Mouse (Mus musculus) limb, embryonic 15.5 days (tissue): Measurements from ENCODE around the gene Sfmbt2. TPM values are rescaled to one million over a fixed set of nuclear protein-coding genes. Genes with fewer than 3 reads are reported as not detected.

Experiments used
- ATAC-seq: fragments of 200-750 bp; cut with Nextera tagmentation; 2 replicates; pipeline ENCODE4 v1.8.0; 2017; ENCODE audit warnings: low read depth, moderate TSS enrichment; ENCODE audit not compliant: insufficient number of reproducible peaks, low FRiP score, low TSS enrichment
- H3K27ac ChIP-seq: fragments of 300-500 bp; sonication (generic); 2 replicates; pipeline ENCODE4 v1.5.1; 2015; ENCODE audit warnings: moderate library complexity, mild to moderate bottlenecking, inconsistent platforms
- H3K27me3 ChIP-seq: fragments of 300-500 bp; sonication (generic); 2 replicates; pipeline ENCODE4 v1.6.1; 2015; ENCODE audit warnings: inconsistent platforms
- H3K36me3 ChIP-seq: fragments of 300-500 bp; sonication (generic); 2 replicates; pipeline ENCODE4 v1.6.1; 2015; ENCODE audit warnings: inconsistent platforms
- H3K4me1 ChIP-seq: fragments of 300-500 bp; sonication (generic); 2 replicates; pipeline ENCODE4 v1.6.1; 2015; ENCODE audit warnings: inconsistent platforms
- H3K4me2 ChIP-seq: fragments of 300-500 bp; sonication (generic); 2 replicates; pipeline ENCODE4 v1.6.1; 2015; ENCODE audit warnings: mild to moderate bottlenecking, inconsistent platforms
- H3K4me3 ChIP-seq: fragments of 300-500 bp; sonication (generic); 2 replicates; pipeline ENCODE4 v1.5.1; 2015; ENCODE audit warnings: mild to moderate bottlenecking, inconsistent platforms
- H3K9ac ChIP-seq: fragments of 300-500 bp; sonication (generic); 2 replicates; pipeline ENCODE4 v1.6.1; 2015; ENCODE audit warnings: inconsistent platforms
- H3K9me3 ChIP-seq: fragments of 300-500 bp; sonication (generic); 2 replicates; pipeline ENCODE4 v1.6.1; 2016; ENCODE audit warnings: inconsistent platforms
- WGBS: fragments of 180-500 bp; shearing (Covaris S2); methylation state at CpG from one replicate; pipeline ENCODE4 v1.1.7; 2015; 5-methylcytosine and 5-hydroxymethylcytosine counted together
- microRNA counts: library from miRNA; unstranded; fragments of <30 nt; microRNA quantifications from one replicate; lab custom pipeline; 2016
- microRNA-seq: library from miRNA; unstranded; fragments of <30 nt; microRNA quantifications from one replicate; pipeline ENCODE4, GENCODE M21; 2016
- polyA plus RNA-seq: library from polyadenylated mRNA; unstranded; fragments of >200 nt; fragmentation: Nextera tagmentation; extraction: Ambion mirVana; gene quantifications from 2 replicates; pipeline ENCODE4 v1.2.1, GENCODE M21; 2015

The Sfmbt2 gene
- polyA plus RNA-seq, 1 experiment from 2014 or later = 2.3 TPM

DNA sequence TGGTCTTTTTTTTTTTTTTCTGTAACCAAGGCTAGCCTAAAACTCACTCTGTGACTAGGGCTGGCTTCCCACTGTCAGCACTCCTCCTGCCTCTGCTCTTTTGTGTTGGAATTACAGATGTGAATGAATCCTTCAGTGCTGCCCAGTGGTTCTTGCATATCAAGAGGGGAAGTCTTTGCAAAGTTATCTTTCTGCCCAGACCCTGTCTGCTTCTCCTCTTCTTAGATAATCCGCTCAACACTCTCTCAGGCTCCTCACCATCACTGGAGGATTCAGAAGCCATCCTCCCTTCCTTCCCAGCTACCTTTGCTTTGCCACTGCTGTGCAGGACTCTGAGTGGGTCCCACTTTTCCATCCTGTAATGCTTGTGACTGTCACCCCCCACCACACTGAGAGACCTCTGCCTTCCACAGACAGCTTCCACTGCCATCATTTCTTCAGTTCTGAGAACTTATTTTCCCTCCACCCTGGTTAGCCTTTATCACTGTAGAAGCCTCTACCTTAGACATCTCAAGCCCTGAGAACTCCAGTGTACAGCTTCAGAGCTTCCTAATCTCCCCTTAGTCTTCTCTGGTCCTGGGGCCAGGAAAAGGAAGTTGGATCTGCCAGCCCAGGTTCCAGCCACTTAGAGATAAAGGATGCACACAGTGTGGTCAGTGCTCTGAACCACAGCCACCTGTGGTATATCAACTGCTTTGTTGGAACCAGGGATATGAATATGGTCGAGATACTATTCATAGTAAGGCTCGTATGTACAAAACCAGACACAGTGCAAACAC lies 205.8 kb downstream of the Sfmbt2 start:
- no peak for ATAC-seq
- no peaks in the 10 kb centered on the region for H3K4me1 ChIP-seq
- H3K4me3 ChIP-seq = no peak overlapping the region
- H3K36me3 ChIP-seq = no peaks in the 10 kb centered on the region
- no peak overlapping the region for H3K27ac ChIP-seq
- H3K9me3 ChIP-seq = no peaks in the 10 kb centered on the region
- 75% methylated on average over 3 of the region's 3 CpGs for WGBS
- no peak overlapping the region for H3K9ac ChIP-seq
- H3K27me3 ChIP-seq = no peaks in the 10 kb centered on the region
- H3K4me2 ChIP-seq = no peak overlapping the region

DNA sequence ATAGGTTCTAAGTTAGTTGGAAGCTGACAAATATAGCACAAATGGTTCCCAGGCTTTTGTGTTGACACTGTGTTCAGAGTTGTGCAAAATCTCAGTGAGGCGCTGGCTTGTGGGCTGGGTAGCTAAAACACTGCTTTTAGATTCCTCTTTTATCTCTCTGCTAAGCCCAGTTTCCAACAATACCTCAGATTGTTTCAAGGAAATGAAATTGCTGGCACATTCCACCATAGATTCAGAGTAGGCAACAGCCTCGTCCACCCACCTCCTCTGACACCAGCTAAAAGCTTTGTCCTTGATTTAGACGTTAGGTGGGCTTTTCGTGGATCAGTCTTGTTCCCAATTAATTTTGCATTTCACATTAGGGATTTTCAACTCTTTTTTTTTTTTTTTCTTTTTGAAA lies 212.4 kb downstream of the Sfmbt2 start:
- ATAC-seq = no peak
- no peaks in the 10 kb centered on the region for H3K4me1 ChIP-seq
- no peak overlapping the region for H3K4me3 ChIP-seq
- 80% methylated on average over 4 of the region's 4 CpGs for WGBS
- no peak overlapping the region for H3K9ac ChIP-seq
- H3K27me3 ChIP-seq = no peaks in the 10 kb centered on the region
- H3K36me3 ChIP-seq = no peaks in the 10 kb centered on the region
- no peak overlapping the region for H3K27ac ChIP-seq
- H3K4me2 ChIP-seq = no peak overlapping the region
- H3K9me3 ChIP-seq = no peaks in the 10 kb centered on the region

DNA sequence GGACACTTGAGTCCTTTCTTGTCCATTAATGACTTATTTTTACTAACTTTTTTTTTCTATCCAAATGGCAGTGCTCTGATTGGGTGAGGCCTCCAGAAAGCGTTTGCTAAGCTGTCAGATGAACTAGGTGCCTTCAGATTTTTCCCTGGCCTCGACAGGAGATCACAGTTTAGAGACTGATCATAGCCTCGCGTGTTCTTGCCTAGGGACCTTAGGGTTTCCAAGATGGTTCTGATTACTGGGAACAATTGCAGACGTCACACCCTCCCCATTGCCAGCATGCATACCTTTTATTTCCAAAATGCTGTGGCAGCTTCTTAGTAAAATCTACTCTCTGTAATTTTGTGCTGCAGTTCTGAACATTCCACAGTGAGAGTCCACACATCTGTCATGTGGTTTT lies 212.8 kb downstream of the Sfmbt2 start:
- no peaks in the 10 kb centered on the region for H3K9me3 ChIP-seq
- no peak overlapping the region for H3K9ac ChIP-seq
- 31% methylated on average over 5 of the region's 5 CpGs for WGBS
- no peak for ATAC-seq
- no peak overlapping the region for H3K27ac ChIP-seq
- H3K27me3 ChIP-seq = no peaks in the 10 kb centered on the region
- H3K4me1 ChIP-seq = no peaks in the 10 kb centered on the region
- H3K36me3 ChIP-seq = no peaks in the 10 kb centered on the region
- H3K4me3 ChIP-seq = no peak overlapping the region
- H3K4me2 ChIP-seq = no peak overlapping the region

DNA sequence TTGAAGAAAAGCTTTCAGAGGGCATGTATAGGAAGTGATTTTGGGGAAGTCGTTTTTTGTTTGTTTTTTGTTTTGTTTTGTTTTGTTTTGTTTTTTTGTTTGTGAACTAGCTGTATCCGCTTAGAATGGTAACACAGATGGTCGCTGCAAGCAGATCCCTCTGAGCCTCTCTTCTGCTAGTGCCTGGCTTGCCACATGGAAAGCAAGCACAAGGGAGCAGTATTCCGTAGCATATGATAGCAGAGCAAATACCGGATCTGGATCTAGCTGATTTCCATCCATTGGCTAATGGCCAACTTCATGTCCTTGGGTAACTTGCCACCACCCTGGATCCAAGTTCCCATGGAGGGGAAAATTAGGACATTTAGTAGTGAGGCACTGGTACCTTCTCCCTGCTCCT lies 221.0 kb downstream of the Sfmbt2 start:
- Histone ChIP-seq H3K27me3 (no peaks in the 10 kb centered on the region), H3K9me3 (no peaks in the 10 kb centered on the region), H3K36me3 (no peaks in the 10 kb centered on the region), H3K4me2 (no peak overlapping the region), H3K9ac (no peak overlapping the region), H3K27ac (no peak overlapping the region), H3K4me1 (no peaks in the 10 kb centered on the region), H3K4me3 (no peak overlapping the region)
- no peak for ATAC-seq
- 77% methylated on average over 5 of the region's 5 CpGs for WGBS

DNA sequence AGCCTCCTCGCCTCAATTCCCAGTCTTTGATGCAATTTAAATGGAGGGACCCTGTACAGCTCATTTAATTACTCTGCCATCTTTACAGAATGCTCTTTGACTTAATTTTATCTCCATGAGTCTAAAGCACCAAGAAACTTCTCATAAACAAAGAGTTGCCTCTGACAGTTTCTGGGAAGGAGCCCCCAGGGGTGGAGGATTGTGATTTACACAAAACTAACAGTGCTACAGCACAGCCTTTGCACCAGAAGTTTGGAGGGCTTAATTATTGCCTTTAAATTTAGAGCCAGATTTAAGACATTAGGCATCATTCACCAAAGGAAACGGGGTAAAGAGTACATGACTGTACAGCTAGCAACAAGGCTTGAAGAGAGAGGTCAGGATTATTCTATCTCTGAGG lies 245.2 kb downstream of the Sfmbt2 start:
- Histone ChIP-seq H3K4me1 (no peaks in the 10 kb centered on the region), H3K9ac (no peak overlapping the region), H3K4me2 (no peak overlapping the region), H3K27me3 (no peaks in the 10 kb centered on the region), H3K36me3 (no peaks in the 10 kb centered on the region), H3K4me3 (no peak overlapping the region), H3K27ac (no peak overlapping the region), H3K9me3 (no peaks in the 10 kb centered on the region)
- 47% methylated on average over 2 of the region's 2 CpGs for WGBS
- no peak for ATAC-seq

MicroRNAs encoded within 50 kb of the gene (microRNA counts, 519-probe panel; counts per million panel counts)
- microRNA mmu-miR-297a+mmu-miR-466f+mmu-miR-669b (lab: Ali Mortazavi, UCI) (2,120 counts per million, percentile 39 among the panel's probes with 10 or more counts), microRNA mmu-miR-297b-3p (lab: Ali Mortazavi, UCI) (not detected), microRNA mmu-miR-297b-5p (lab: Ali Mortazavi, UCI) (not detected), microRNA mmu-miR-297c (lab: Ali Mortazavi, UCI) (1,659 counts per million, percentile 22 among the panel's probes with 10 or more counts), microRNA mmu-miR-466a-3p+mmu-miR-466b-3-3p (lab: Ali Mortazavi, UCI) (3,042 counts per million, percentile 70 among the panel's probes with 10 or more counts), microRNA mmu-miR-466a-5p+mmu-miR-466e-5p (lab: Ali Mortazavi, UCI) (1,665 counts per million, percentile 23 among the panel's probes with 10 or more counts), microRNA mmu-miR-466c-5p (lab: Ali Mortazavi, UCI) (2,427 counts per million, percentile 49 among the panel's probes with 10 or more counts), microRNA mmu-miR-466d-3p (lab: Ali Mortazavi, UCI) (2,389 counts per million, percentile 47 among the panel's probes with 10 or more counts), microRNA mmu-miR-466d-5p (lab: Ali Mortazavi, UCI) (1,146 counts per million, percentile 6 among the panel's probes with 10 or more counts), microRNA mmu-miR-466f-5p (lab: Ali Mortazavi, UCI) (not detected), microRNA mmu-miR-466g (lab: Ali Mortazavi, UCI) (3,132 counts per million, percentile 74 among the panel's probes with 10 or more counts), microRNA mmu-miR-466h (lab: Ali Mortazavi, UCI) (1,287 counts per million, percentile 10 among the panel's probes with 10 or more counts), microRNA mmu-miR-466l (lab: Ali Mortazavi, UCI) (1,934 counts per million, percentile 33 among the panel's probes with 10 or more counts), microRNA mmu-miR-467a (lab: Ali Mortazavi, UCI) (2,049 counts per million, percentile 36 among the panel's probes with 10 or more counts), microRNA mmu-miR-467b (lab: Ali Mortazavi, UCI) (2,178 counts per million, percentile 41 among the panel's probes with 10 or more counts), microRNA mmu-miR-467c (lab: Ali Mortazavi, UCI) (2,062 counts per million, percentile 37 among the panel's probes with 10 or more counts), microRNA mmu-miR-467d (lab: Ali Mortazavi, UCI) (not detected), microRNA mmu-miR-467e (lab: Ali Mortazavi, UCI) (2,062 counts per million, percentile 37 among the panel's probes with 10 or more counts), microRNA mmu-miR-669a (lab: Ali Mortazavi, UCI) (2,888 counts per million, percentile 65 among the panel's probes with 10 or more counts), microRNA mmu-miR-669e (lab: Ali Mortazavi, UCI) (1,339 counts per million, percentile 12 among the panel's probes with 10 or more counts), microRNA mmu-miR-669f (lab: Ali Mortazavi, UCI) (3,119 counts per million, percentile 73 among the panel's probes with 10 or more counts), microRNA mmu-miR-669g (lab: Ali Mortazavi, UCI) (not detected), microRNA mmu-miR-669h-5p (lab: Ali Mortazavi, UCI) (1,435 counts per million, percentile 14 among the panel's probes with 10 or more counts), microRNA mmu-miR-669i (lab: Ali Mortazavi, UCI) (1,499 counts per million, percentile 16 among the panel's probes with 10 or more counts), microRNA mmu-miR-669j (lab: Ali Mortazavi, UCI) (2,799 counts per million, percentile 62 among the panel's probes with 10 or more counts), microRNA mmu-miR-669m (lab: Ali Mortazavi, UCI) (not detected), microRNA mmu-miR-669o (lab: Ali Mortazavi, UCI) (2,062 counts per million, percentile 37 among the panel's probes with 10 or more counts)

Small RNAs within 50 kb of the gene (microRNA-seq; reads per million reads assigned to microRNA genes)
- gene Gm22051 (not detected), gene Gm22072 (not detected), gene Gm22091 (not detected), gene Gm22166 (not detected), gene Gm22239 (0.61 reads per million), gene Gm22626 (not detected), gene Gm22635 (not detected), gene Gm22677 (not detected), gene Gm22678 (not detected), gene Gm22775 (not detected), gene Gm22925 (1.2 reads per million), gene Gm23108 (not detected), gene Gm23288 (not detected), gene Gm23542 (not detected), gene Gm23569 (not detected), gene Gm23571 (not detected), gene Gm23578 (not detected), gene Gm23651 (not detected), gene Gm23988 (not detected), gene Gm24028 (not detected), gene Gm24167 (not detected), gene Gm24315 (not detected), gene Gm24342 (not detected), gene Gm24488 (not detected), gene Gm24640 (not detected), gene Gm24673 (not detected), gene Gm24761 (not detected), gene Gm24806 (not detected), gene Gm25022 (not detected), gene Gm25158 (not detected), gene Gm25263 (not detected), gene Gm25285 (not detected), gene Gm25316 (not detected), gene Gm25451 (not detected), gene Gm25673 (not detected), gene Gm25680 (not detected), gene Gm25701 (not detected), gene Gm25753 (not detected), gene Gm25943 (not detected), gene Gm26060 (not detected), gene Gm26073 (not detected), gene Gm26092 (not detected), gene Gm26156 (not detected), gene Gm26229 (not detected), gene Gm26398 (not detected), gene Gm26426 (not detected), gene Gm26431 (not detected), gene Gm26491 (not detected), gene Mir297a-2 (3.3 reads per million, percentile 9 among the genes with 10 or more reads in this experiment), gene Mir297a-3 (not detected), gene Mir297a-4 (not detected), gene Mir297b (not detected), gene Mir297c (not detected), gene Mir466 (1.4 reads per million), gene Mir466b-1 (not detected), gene Mir466b-2 (not detected), gene Mir466b-3 (not detected), gene Mir466b-4 (not detected), gene Mir466b-5 (not detected), gene Mir466b-6 (not detected), gene Mir466b-7 (not detected), gene Mir466b-8 (not detected), gene Mir466c-1 (not detected), gene Mir466c-2 (not detected), gene Mir466d (not detected), gene Mir466e (not detected), gene Mir466f-1 (not detected), gene Mir466f-2 (not detected), gene Mir466f-3 (not detected), gene Mir466g (not detected), gene Mir466h (not detected), gene Mir466l (not detected), gene Mir466m (not detected), gene Mir466n (10.4 reads per million, percentile 26 among the genes with 10 or more reads in this experiment), gene Mir466o (not detected), gene Mir466p (not detected), gene Mir467a-1 (not detected), gene Mir467a-10 (not detected), gene Mir467a-2 (not detected), gene Mir467a-3 (not detected), gene Mir467a-4 (not detected), gene Mir467a-5 (not detected), gene Mir467a-6 (not detected), gene Mir467a-7 (not detected), gene Mir467a-8 (not detected), gene Mir467a-9 (not detected), gene Mir467b (not detected), gene Mir467c (934 reads per million, percentile 73 among the genes with 10 or more reads in this experiment), gene Mir467d (1,432 reads per million, percentile 77 among the genes with 10 or more reads in this experiment), gene Mir467e (1,369 reads per million, percentile 77 among the genes with 10 or more reads in this experiment), gene Mir669a-1 (not detected), gene Mir669a-10 (not detected), gene Mir669a-11 (not detected), gene Mir669a-12 (not detected), gene Mir669a-2 (not detected), gene Mir669a-3 (not detected), gene Mir669a-4 (not detected), gene Mir669a-5 (not detected), gene Mir669a-6 (not detected), gene Mir669a-7 (not detected), gene Mir669a-8 (not detected), gene Mir669a-9 (not detected), gene Mir669b (not detected), gene Mir669c (180 reads per million, percentile 56 among the genes with 10 or more reads in this experiment), gene Mir669d (not detected), gene Mir669d-2 (not detected), gene Mir669e (15.8 reads per million, percentile 31 among the genes with 10 or more reads in this experiment), gene Mir669f (not detected), gene Mir669g (not detected), gene Mir669h (2.3 reads per million, percentile 4 among the genes with 10 or more reads in this experiment), gene Mir669i (not detected), gene Mir669j (not detected), gene Mir669k (not detected), gene Mir669l (341 reads per million, percentile 63 among the genes with 10 or more reads in this experiment), gene Mir669m-1 (not detected), gene Mir669m-2 (not detected), gene Mir669o (389 reads per million, percentile 65 among the genes with 10 or more reads in this experiment), gene Mir669p-1 (not detected), gene Mir669p-2 (not detected)

Other genes starting within 250 kb of the Sfmbt2 start
- 0.72 and 0.79 TPM in 2 replicates for gene Itih2, start 239.1 kb upstream of the Sfmbt2 start, polyA plus RNA-seq
- gene Itih5, start 216.9 kb upstream of the Sfmbt2 start, polyA plus RNA-seq = 17.8 and 26.2 TPM in 2 replicates